Mouse (Mus musculus) lung, postnatal 0 days (tissue): ENCODE measurements at regions not wholly inside any gene's neighbourhood (a gene's known extent, or its start where the extent isn't known, plus 50 kb on each side); places are given as distances from the start of the nearest gene placed in this dataset.

Source experiments
- CTCF ChIP-seq: IDR thresholded peaks from 2 replicates; pipeline ENCODE4 v1.5.1; 2016; ENCODE audit warnings: antibody characterized with exemption, mild to moderate bottlenecking
- EP300 ChIP-seq: IDR thresholded peaks from 2 replicates; pipeline ENCODE4 v1.6.1; 2016; ENCODE audit warnings: antibody characterized with exemption, mild to moderate bottlenecking, control low read depth

DNA sequence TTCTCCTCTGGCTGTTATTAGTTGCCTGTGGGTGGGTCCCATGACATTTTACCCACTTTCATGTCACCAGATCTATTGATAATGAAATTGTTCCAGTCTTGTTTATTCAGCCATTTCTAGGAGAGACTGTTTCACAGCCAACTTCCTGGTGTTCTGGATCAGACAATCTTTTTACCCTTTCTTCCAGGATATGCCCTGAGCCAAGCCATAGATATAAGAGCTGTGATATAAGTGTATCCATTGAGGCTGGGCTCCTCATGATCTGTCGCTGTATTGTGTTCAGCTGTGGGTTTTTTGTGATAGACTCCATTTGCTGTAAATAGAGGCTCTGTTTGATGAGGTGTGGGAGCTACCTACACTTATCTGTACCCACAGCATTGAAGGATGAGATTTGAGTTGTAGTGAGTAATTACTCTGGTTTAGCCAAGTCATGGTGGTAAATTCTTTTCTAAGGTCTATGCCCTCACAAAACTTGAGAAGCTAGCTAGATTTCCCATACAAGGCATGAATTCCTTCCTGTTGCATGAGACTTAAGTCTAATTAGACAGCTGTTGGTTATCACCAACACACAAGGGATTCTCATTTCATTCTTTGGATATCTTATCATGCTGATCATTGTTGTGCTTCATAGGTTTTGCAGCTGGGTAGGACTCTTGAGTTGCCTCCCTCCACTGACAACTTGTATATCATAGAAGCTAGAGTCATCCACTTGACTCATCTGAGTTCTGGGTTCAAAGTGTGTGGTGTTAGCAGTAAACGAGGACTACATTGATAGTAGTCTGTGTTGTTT, 203.9 kb upstream of the Ptger4 start:
- TF ChIP-seq CTCF (no peak), EP300 (no peak)
